Mouse (Mus musculus) embryonic facial prominence, embryonic 10.5 days (tissue): ENCODE results near the gene Il20rb. TPM values are rescaled to one million over a fixed set of nuclear protein-coding genes. Genes with fewer than 3 reads are reported as not detected.

Experiments used
- DNase-seq: peaks from one replicate; pipeline ENCODE4 v3.0.0-alpha.2; 2017; ENCODE audit warnings: low spot score
- H3K27ac ChIP-seq: fragments of 300-500 bp; sonication (generic); replicated peaks from 2 replicates; pipeline ENCODE4 v1.5.1; 2016; ENCODE audit warnings: mild to moderate bottlenecking
- H3K27me3 ChIP-seq: fragments of 300-500 bp; sonication (generic); replicated peaks from 2 replicates; pipeline ENCODE4 v1.6.1; 2016; ENCODE audit warnings: low read depth, mild to moderate bottlenecking; ENCODE audit not compliant: poor library complexity, severe bottlenecking
- H3K36me3 ChIP-seq: fragments of 300-500 bp; sonication (generic); replicated peaks from 2 replicates; pipeline ENCODE4 v1.6.1; 2016; ENCODE audit warnings: mild to moderate bottlenecking, moderate library complexity
- H3K4me1 ChIP-seq: fragments of 300-500 bp; sonication (generic); 2 replicates; pipeline ENCODE4 v1.6.1; 2016
- H3K4me3 ChIP-seq: fragments of 300-500 bp; sonication (generic); 2 replicates; pipeline ENCODE4 v1.5.1; 2016; ENCODE audit warnings: mild to moderate bottlenecking, moderate library complexity
- H3K9me3 ChIP-seq: fragments of 300-500 bp; sonication (generic); 2 replicates; pipeline ENCODE4 v1.6.1; 2016; ENCODE audit warnings: mild to moderate bottlenecking
- WGBS: fragments of 180-500 bp; shearing (Covaris S2); methylation state at CpG from one replicate; pipeline ENCODE4 v1.1.7; 2016; 5-methylcytosine and 5-hydroxymethylcytosine counted together
- polyA plus RNA-seq: library from polyadenylated mRNA; unstranded; fragments of >200 nt; fragmentation: Nextera tagmentation; extraction: Ambion mirVana; gene quantifications from 2 replicates; pipeline ENCODE4 v1.2.1, GENCODE M21; 2016

Gene Il20rb
- polyA plus RNA-seq, 1 experiment from 2014 or later: 1.8 TPM

DNA sequence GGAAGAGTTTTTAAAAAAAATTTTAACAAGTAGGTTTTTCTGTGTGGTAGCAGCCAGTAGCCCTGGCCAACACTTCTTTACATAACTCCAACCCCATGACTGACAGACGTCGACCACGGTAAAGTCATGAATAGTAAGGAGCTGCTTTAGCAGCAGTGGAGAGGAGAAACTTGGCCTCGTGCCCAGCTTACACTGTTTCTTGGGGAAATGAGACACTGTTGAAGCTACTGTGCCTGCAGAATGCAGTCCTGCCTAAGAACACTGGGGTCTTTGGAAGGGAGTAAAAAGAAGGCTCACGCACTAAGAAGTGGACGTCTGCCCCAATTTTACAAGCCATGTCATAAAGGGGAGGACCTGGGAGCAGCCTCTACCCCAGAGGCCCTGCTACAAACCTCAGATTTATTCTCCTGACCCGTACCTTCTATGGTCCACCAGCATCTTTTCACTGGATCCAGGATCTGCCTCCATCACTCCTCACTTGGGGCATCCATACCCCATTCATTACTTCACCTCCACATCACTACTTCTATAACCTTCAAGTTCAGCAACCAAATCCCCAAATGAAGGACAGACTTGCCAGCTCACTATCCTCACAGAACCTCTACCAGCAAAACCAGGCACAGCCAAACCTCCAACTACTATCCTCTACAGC, 71.1 kb downstream of the Il20rb start:
- 86% methylated on average over 7 of the region's 7 CpGs for WGBS
- H3K36me3 ChIP-seq: no peaks in the 10 kb centered on the region
- H3K27me3 ChIP-seq: no peaks in the 10 kb centered on the region
- peaks cover 14% of the 10 kb centered on the region for H3K4me1 ChIP-seq
- H3K9me3 ChIP-seq: no peaks in the 10 kb centered on the region
- H3K27ac ChIP-seq: no peak overlapping the region
- H3K4me3 ChIP-seq: no peak overlapping the region
- no peak for DNase-seq

Other genes starting within 250 kb of the Il20rb start
- gene Nck1, start 59.3 kb upstream of the Il20rb start, polyA plus RNA-seq: 61.4 and 62.0 TPM in 2 replicates
- 2.5 and 2.9 TPM in 2 replicates for gene Slc35g2, start 84.3 kb upstream of the Il20rb start, polyA plus RNA-seq
- 60.1 and 61.2 TPM in 2 replicates for gene Stag1, start 111.0 kb upstream of the Il20rb start, polyA plus RNA-seq